Mouse (Mus musculus) liver, embryonic 14.5 days (tissue): Measurements from ENCODE around the gene Filip1l.

Experiments
- CTCF ChIP-seq: IDR thresholded peaks from 2 replicates; pipeline ENCODE4 v1.5.1; 2016; ENCODE audit warnings: antibody characterized with exemption, low read depth, control low read depth
- EP300 ChIP-seq: IDR thresholded peaks from 2 replicates; pipeline ENCODE4 v1.6.1; 2016; ENCODE audit warnings: antibody characterized with exemption, low read depth

GRCm38 (mm10) chr16:57314236-57314635, 38.7 kb upstream of the Filip1l start:
- TF ChIP-seq CTCF (no peak), EP300 (no peak)
